Mouse (Mus musculus) erythroid progenitor cell, adult 5-6 weeks (primary cell): ENCODE results near the gene Galnt10. TPM values are rescaled to one million over a fixed set of nuclear protein-coding genes. Genes with fewer than 3 reads are reported as not detected.
A peak's percentile ranks its signal among the peaks of the same experiment; 100 is the strongest.

Experiments
- ATAC-seq: replicated peaks from 2 replicates; pipeline ENCODE4 v1.8.0; 2016; ENCODE audit warnings: moderate number of reproducible peaks, mild to moderate bottlenecking, moderate TSS enrichment, inconsistent platforms; ENCODE audit not compliant: poor library complexity, low FRiP score, severe bottlenecking
- total RNA-seq, 2 experiments: library from RNA; stranded (forward) in 1 of 2; stranded (reverse) in 1 of 2; fragments of 150-400 nt in 1 of 2; fragments of 186-747, 209-891 nt in 1 of 2; gene quantifications; 2 replicates each; pipeline versions ENCODE4 v1.2.3 to v1.2.4; 2015 to 2017; ENCODE audit warnings: low replicate concordance in 2 of 2

The Galnt10 gene
- total RNA-seq, 2 experiments from 2014 or later = 56.6 to 90.9 TPM

DNA sequence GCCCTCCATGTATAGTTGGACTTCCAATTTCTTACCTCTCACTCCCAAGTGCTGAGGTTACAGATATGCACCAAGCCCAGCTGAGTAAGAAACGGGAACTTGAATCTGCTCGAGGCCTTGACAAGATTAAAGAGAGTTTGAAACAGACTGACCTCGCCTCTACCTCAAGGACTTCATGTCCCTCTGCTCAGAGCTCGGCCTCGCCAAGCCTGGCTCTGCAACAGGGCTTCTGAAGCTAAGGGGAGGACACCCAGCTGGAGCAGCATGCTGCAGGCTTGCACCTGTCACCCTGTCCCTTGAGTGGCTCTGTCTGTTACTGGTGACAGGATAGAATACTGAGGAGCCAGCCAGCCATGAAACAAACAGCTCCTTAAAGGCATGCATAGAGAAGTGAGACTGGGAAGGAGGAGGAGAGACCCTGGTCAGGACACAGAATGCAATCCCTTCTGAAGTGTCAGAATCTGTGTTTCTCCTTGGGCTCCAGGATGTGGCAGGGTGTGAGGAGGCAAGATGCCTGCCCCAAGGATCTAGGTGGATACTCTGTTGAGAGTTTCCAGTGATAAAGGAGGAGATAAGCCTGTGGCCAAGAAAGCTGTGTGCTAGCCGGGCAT, 11.2 kb upstream of the Galnt10 start:
- 0 out of 2 replicates have a peak, but pooled peaks have one; percentile 49 for ATAC-seq

DNA sequence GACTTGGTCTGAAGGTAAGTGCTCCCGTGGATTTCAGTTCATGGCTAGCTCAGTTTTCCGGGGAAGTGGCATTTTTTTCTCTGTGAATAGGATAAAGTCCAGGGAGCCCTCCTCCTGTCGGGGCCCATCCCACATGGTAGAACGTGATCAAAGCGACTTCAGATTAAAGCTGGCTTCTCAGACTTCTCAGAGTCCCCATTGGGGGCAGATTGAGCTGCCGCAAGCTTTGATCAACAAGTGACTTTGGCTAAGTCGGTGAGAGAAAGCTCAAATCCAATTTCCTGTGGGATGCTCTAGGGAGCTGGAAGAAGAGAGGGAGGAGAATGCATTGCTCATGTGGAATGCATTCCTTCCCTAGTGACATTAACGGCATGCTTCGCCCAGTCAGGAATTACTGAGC, 10.1 kb upstream of the Galnt10 start:
- no peak for ATAC-seq

DNA sequence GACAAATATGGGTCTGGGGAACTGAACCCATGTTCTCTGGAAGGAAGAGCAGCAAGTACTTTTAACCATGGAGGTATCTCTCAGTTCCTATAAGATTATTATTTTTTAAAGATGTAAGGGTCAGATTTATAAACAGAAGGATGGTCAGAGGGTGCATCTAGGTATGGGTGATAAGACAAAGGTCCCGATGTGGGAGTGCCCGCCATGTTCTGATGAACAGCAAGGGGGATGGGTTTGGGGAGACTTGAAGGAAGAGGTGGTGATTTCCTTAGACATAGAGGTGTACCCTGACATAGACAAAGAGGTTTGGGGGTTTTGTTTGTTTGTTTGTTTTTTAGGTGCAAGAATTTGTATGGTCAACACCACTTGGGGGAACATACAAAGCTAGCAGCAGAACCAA, 1.6 kb upstream of the Galnt10 start:
- no peak for ATAC-seq

DNA sequence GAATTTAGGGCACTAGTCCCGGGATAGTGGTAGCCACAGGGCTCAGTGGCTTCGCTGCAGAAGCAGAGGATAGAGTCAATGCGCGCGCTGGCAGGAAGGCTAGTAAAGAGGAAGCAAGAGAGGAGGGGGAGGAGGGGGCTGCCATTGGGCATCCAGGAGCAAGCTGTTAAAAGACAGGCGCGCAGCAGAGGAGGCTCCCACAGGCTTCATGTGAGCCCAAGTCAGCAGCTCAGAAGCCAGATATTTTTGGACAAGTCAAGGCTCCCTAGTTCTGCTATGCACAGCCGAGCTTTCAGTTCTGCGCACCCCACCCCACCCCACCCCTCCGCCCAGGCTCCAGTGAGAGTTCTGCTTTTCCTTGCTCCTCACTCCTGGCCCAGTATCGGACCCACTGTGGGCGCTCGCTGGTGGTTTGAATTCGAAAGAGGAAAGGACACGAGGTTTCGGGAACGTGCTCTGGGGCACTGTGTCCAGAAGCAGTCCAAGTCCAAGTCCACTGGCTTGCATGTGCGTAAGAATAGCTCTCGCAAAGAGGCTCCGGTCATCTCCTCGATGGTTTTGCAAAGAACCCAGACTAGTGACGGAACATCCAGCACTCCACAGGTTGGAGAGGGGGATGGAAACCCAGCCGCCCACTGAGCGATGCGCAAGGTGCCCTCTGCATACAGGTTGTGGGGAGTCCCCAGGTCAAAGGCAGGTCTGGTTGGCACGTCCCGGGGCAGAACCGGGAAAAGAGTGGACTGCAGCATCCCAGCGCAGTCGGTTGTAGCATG, 811 bp upstream of the Galnt10 start:
- ATAC-seq = peak; percentile 56

DNA sequence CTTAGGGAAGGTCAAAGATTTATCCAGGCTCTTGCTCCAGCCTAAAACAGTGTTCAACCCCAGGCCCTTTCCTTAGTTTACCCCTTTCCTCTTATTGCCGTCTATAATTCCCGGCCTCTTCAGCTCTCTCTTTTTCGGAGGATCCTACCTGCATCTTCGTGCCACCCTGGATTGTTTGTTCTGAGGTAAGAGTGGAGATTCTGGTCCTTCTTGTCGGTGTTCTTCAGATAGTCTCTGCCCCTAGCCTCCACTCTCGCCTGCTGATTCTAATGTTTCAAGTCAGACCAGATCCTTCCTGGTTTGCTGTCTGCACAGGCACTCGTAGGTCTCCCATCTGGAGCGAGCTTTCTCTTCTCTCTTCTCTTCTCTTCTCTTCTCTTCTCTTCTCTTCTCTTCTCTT, 605 bp downstream of the Galnt10 start:
- ATAC-seq = no peak

DNA sequence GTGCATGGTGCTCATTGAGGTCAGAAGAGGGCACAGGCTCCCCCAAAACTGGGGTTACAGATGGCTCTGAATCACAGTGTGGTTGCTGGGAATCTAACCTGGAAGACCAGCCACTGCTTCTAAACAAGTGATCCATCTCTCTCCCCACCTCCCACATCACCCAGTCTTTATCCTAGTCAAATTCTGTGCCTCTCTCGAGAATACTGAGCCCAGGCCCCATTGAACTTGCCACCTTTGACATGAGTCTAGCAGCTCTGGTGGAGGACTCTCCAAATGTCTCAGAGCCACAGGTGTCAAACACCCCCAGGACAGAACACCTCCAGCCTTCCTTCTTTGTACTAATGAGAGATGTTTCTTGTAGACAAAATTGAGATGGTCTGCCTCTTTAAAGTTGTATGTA, 1.2 kb downstream of the Galnt10 start:
- ATAC-seq = no peak

DNA sequence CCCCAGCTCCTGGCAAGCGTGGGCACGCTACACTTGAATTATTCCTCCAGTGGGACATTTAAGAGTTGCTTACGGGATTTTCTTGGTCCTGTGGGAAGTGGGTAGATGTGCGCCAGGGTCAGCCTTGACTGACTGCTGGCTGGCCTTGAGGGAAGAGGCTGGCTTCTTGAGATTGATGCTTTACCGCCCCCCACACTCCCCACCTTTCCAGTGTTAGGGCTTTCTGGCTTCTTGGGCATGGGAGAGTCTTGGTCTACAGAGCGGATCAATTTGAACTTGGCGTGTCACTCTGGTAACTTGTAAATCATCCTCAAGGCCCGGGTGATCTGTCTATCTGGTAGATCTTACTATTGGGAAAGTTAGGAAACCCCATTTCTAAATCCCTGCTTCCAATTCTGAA, 1.7 kb downstream of the Galnt10 start:
- ATAC-seq = no peak

DNA sequence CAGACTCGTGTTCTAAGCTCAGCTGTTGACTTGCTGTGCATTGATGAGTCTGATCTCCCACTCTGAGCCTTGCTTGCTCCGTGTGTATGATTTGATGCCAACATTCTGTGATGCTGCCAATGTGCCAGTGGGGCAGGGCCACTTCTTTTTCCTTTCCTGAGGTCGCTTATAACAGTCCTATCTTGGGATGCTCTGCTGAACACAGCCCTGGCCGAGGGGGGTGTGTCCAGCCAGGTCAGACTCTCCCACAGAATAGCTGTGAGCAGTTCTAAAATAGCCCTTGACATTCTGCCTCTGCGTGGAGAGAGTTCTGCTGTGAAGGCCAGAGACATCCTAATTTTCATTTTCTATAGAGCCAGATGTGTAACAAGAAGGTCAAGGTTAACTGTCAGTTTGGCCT, 2.2 kb downstream of the Galnt10 start:
- no peak for ATAC-seq

DNA sequence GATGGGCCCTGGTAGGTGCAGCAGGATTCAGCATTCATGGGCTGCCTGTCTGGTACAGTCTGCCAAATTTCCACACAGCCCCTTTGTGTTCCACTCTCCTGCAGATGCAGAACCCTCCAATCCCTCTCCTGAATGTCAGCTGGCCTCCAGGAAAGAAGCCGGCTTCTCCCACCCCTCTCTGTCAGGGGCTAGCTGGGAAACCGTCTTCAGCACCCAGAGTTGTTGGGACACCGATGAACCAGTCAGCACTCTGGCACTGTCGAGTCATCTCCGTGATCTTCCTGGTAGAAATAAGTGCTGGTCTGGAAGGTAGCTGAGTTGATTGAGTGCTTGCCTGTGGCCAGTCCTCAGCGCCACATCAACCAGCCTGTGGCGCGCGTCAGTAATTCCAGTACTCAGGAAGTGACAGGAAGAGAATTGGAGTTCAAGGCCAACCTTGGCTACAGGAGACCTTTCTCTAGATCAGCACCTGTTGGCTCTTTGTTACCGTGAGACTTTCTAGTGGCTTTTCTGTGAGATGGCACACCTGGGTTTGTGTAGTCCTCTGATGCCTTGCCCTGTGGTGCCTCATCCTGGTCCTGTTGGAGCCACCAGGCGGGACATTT, 3.1 kb downstream of the Galnt10 start:
- ATAC-seq = no peak

DNA sequence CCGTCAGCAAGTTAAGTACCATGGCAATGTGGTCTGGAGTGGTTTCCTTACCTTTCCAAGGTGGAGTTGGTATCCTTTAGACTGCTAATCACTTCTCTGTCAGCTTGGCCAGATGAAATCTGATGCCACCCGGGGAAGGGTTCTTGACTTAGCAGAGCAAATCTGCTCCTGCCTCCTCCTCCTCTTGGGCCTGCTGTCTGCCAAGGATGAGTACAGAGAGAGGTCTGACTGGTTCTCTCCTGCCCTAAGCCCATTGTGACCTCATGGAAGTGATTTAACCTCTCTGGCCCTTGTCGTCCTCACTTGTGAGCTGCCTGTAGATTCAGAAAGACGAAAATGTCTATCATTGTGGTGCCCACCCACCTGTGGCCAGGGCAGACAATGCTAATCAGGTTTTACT, 4.0 kb downstream of the Galnt10 start:
- no peak for ATAC-seq

DNA sequence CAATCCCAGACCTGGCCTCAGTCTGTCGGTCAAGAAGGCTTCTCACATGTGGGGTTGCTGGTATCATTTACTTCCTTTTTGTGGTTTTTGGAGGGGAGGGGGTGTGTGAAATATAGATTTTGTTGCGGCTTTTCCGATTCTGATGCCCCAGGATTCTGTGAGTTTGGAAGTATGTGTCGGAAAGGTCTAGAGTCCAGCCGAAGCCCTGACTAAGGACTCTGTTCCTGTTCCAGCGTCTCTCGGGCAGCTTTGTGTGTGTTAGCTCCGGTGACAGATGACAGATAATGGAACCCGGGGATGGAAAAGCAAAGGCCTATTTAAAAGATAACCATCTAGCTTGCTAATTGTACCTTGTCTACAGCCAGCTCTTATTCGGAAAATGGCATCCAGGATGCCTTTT, 4.4 kb downstream of the Galnt10 start:
- ATAC-seq = no peak

DNA sequence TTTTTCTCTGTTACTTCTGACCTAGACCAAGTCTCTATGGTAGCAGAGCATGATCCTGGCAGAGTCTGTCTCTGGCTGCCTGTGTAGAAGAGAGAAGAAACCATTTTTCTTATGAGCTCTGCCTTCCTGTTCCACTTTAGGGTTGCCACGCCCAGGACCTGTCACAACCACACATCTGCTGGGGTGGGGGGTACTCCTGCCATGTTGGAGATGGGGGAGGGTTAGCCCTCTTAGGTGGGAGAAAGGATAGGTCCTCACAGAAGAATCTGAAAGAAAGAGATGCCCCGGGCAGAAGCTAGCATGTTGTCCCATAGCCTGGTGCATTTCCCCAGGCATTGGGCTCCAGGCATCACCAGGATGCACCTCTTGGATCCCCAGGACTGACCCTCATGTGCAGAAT, 5.6 kb downstream of the Galnt10 start:
- no peak for ATAC-seq

DNA sequence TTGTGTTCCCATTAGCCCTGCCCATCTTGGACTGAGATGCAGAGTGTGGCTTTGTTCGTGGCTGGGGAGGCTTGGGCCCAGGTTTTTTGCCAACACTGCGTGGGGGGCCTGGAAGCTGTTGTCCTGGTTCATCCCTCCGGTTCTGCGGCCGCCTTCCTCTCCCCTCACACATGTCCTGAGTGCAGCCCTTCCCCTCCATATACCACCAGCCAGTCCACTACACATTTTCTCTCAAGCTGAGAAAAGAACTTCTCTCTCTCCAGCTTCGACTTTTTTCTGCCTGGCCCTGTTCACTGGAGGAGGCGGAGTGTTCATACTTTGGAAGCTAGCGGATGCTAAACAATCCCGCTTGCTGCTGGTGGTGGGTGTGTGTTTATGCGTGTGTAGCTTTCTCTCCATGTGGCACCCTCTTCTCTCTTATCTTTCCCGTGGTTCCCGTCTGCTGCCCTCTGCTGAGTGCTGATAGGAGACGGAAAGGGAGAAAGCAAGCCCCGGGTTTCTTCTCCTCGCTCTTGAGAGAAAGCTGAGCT, 6.1 kb downstream of the Galnt10 start:
- peak; percentile 76 for ATAC-seq

DNA sequence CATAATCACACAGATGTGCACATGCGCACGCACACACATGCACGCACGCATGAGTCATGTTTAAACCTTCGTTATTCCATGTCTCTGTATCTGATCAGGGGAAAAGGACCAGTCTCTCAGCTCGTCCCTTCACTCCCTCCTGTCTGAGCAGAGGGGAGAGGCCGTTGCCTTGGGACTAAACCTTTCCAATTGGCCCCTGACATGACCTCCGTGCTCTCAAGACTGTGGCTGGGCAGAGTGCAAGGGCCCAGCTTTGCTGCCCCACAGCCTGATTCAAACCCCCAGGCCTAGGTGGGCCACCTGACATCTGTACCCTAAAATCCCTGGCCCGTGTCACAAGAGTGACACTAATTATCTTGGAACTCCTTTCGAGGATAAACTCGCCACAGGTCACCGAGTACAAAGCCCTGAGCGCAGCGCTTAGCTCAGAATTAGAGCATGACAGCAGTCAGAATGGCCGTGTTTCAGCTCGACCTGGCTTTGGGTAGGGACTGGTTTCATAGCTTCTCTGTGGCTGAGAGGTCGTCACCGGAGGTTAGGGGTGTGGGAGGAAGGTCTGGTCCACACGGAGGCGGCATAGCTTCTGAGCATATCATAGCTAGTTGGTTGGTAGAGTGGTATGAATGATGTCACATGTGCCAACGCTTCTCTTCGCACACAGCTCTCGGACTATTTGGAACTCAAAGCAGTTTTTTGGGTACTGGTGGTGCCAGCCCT, 7.1 kb downstream of the Galnt10 start:
- no peak for ATAC-seq

DNA sequence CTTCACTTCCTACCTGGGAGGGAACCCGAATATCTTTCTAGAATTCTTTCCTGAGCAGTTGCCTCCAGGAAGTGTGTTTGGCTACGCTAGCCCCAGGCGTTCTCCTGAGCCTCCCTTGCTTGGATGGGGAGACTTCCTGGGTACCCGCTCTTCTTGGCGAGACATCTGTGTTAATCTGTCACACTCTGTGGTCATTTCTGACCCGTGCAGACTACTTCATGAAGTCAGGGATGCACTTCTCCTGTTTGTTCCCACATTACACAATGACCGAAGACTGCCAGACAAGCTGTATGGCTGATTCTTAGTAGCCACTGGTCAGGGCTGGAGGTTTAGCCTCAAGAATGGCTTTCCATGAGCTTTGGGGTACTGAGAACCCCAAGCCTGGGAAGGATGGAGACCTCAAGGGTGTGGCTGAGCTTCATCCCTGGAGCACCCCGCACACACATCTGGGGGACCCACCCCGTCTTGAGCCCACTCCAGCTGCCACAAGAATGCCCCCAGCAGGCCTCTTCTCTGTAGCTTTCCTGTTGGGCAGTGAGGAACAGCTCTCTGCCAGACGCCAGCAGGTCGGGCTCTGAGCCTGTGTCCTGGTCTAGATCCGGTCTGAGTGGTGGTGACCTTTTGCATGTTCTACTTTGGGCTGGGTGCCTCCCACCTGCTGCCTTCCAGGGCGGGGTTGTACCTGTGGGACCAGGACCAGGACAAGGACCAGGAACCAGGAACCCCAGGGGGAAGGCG, 7.8 kb downstream of the Galnt10 start:
- ATAC-seq = no peak

DNA sequence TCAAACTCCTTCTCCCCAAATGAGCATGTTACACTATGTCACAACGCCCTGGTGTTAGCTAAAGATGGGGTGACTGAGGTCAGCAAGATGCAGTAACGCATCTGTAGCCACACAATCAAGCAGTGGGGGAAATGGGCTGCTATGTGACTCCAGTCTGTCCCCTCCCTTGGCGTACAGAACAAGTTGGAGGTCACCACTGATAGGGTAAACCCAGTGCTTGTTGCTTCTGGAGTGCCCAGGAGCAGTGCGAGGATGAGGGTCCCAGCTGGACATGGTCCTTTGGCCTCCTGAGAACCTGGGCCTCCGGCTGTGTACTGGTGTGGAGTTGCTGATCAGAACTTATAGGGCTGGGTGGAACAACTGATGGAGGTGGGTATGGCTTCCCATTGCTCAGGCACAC, 8.6 kb downstream of the Galnt10 start:
- ATAC-seq = no peak

DNA sequence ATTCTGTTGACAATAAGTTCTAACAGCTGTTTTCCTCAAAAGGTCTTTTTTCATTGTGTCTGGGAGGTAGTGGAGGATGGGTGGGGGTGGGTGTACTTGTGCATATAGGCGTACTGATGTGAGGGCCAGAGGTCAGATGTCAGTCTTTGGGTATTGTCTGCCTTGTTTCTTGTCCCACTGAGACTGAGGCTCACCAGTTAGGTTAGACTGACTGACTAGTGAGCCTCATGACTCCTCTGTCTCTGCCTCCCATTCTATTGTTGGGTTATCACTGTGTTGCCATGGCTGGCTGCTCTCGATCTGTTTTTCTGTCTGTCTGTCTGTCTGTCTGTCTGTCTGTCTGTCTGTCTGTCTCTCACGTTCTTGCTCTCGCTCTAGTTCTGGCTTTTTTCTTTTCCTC, 9.1 kb downstream of the Galnt10 start:
- no peak for ATAC-seq

DNA sequence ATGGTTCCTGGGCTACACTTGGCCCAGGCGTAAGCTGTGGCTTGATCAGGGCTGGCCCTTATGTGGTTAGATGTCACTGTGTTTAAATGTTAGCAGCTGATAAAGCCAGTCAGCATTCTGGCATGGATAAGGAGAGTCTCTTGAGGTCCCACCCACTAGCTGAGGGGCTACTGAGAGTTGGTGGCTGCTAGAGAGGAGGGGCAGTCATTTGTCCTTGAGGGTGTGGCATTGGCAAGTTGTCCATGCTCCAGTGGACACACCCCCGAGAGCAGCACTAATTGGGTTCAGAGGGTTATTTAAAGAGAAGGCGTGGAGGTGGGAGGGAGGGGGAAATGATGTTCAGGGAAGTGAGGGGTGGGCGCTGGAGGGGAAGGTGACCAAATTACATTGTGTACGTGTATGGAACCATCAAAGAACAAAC, 9.7 kb downstream of the Galnt10 start:
- ATAC-seq = peak; percentile 74

DNA sequence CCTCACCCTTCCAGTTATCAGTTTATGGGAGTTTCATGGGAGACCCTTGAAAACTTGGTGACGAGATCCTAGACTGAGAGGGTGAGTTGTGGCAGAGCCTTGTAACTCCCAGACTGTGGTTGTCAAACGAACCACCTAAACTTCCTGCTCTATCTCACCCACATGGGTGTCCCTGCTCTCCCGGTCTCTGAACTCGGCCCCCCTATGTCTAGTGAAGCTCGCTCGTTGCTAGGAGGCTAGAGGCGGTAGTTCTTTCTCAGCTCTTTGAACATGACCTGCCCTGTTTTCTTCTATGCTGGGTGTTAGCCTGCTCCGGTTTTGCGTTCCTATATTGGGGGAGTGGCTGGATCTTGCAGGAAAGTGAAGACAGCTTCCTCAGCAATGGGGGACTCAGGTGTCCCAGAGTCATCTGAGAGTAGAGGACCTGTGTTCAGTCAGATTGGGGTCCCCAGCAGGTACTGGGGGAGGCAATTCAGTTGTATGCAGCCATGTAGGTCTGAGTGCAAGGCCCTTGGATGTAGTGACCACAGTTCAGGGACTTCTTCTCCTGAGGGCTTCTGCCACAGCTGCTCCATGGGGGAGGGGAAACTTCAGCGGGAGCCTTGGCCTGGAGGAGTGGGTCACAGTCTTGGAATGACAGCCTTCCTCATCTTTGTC, 10.6 kb downstream of the Galnt10 start:
- no peak for ATAC-seq
